Mouse (Mus musculus): ENCODE data around the gene Prkcq.

- TF ChIP-seq POLR2A (IDR thresholded peaks at IDR 0.05; ENCODE audit: low read depth, low read length), result no peak
- peak; percentile 53; the same call in 1 of the 2 replicates for TF ChIP-seq CTCF (IDR thresholded peaks at IDR 0.05; ENCODE audit: extremely low read depth, insufficient read length, insufficient replicate concordance, low read depth, low read length)
Observed at GRCm38 (mm10) chr2:11320241-11320640, 148.3 kb downstream of the Prkcq start.
